Mouse (Mus musculus): ENCODE results near the gene Ncoa1.
A peak's percentile ranks its signal among the peaks of the same experiment; 100 is the strongest.

Ncoa1 gene

DNA sequence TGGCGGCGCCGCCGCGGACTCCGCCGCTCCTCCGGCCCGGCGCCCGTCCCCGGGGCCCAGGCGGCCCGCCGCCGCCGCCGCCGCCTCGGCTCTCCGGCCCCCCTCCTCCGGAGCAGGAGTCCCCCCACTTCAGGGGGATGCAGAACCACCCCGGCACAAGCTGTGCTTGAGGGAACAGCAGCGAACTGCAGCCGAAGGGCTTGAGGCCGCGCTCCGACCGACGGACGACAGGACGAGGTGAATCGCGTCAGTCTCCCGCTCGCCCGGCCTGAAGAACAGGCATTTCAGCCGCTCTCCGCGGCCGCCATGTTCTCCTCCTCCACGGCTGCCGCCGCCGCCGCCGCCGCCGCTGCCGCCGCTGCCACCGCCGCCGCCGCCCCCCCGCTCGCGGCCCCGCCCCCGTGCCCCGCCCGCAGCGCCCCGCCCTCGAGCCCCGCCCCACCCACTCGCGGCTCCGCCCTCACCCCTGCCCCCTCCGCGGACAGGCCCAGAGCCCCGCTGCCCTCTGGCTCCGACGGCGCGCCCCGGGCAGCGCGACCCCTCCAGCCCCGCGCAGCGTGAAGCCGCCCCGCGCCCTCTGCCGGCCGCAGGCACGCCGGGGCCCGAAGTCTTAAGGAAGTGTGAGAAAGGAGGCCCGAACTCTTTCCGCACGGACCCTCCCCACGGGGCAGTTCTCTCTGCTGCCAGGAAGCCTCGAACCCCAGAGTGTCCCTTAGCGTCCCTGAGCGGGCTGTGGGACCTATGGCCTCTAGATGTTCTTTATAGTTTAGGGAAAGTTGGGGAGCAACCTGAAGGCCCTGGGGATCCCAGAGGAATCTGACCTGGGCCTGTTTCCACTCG, at the start of gene Ncoa1:
TSS of gene Ncoa1 (minus strand) at position 351 of the 840 bp plus-strand sequence.
- DNase-seq = peak; percentile 73 to 88

DNA sequence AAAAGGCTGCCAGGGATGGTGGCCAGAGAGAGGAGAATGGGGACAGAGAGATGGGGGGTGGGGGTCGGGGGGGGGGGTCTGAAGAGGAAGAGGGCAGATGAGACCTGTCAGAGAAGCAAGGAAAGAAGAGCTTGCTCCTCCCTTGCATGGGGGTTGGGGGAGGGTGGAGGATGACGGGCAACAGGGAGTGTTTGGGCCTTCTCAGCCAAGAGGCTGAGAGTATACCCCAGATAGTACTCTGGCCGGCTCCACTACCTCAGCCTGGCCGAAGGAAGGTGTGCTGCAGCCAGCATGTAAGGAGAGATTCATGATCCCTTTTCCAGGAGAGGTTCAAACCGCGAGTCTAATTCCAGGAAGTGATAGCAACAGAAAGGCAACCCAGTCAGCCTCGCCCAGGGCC, 47.6 kb upstream of the Ncoa1 start:
- no peak for DNase-seq

DNA sequence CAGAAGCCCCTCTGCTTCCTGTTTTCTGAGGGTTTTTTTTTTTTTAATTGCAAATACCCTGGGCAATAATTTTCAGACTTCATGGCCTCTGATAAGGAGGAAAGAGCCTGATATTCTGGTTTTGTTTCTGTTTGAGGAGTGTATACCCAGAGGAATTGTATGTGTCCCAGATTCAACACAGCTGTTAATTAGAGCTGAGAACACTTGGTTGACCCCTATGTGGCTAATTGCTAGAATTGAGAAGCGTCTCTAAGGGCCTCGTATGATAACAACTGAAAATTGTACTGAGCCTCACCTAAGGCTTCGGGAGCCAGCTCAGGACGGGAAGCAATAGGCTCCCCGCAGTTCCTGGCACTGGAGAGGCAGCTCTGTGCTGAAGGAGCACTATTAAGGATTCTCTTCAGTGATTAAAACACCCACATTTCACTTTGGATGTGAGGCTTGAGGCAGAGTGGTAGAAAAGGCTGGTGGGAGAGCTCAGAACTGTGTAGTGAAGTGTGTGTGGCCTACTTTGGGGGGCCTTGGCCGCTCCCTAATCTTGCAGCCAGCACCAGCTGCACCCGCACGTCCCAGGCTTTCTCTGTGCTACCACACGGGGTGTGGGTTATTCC, 46.8 kb upstream of the Ncoa1 start:
- no peak for DNase-seq

DNA sequence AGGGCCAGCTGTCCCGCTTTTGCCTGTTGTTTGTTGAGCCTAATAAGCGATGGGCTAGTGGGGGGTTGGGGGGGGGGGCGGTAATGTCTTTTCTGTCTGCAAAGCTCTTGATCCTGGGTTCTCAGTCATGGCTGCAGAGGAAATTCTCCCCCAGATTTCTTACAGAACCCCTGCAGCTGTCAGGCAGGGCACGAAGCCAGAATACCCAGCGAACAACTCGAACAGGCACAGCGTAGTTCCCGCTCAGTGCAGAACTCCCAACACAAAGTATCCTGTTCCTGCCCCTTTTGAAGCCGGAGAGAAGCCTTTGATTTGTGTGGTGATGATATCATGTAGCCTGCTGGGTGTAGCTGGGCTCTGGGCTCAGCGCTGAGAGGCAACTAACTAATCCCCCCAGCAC, 46.2 kb upstream of the Ncoa1 start:
- peak; percentile 48 to 59 for DNase-seq

DNA sequence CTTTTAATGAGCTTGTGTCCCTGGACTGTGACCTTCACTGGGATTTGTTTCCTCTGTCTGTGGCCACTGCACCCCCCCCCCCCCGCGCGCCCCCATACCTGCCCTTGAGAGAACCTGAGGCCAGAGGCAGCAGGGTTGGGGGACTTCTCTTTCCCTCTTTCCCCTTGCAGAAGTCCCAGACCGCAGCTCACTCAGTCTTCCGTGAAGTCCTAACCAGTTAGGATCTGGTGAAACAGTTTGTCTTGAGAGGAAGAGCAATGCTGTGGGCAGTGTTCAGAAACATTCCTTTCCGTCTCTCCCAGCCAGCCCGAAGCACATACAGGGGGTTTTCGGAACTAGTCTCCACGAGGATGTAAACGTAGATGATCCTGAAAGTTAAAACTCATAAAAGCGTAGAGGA, 42.0 kb upstream of the Ncoa1 start:
- no peak for DNase-seq

DNA sequence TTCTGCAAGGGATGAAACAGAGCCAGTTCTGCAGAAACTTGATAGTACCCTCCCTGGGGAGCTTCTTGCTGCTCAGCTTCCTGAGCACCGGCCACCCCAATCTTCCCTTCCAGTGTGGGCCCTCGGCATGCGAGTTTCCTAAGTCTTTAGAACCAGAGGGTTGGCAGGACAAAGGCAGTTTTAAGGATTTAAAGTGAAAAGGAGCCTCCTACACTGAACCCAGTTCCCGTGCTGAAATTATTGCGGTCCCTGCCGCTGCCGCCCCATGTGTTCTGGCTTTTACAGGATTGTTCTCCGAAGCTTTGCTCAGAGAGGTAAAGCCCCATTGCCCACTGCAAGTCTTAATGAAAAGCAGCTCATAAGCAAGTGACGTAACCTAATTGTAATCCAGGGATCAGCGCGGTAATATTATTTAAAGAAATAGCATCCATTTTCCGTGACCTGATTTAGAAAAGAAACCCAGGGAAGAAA, 32.6 kb upstream of the Ncoa1 start:
- DNase-seq = no peak

DNA sequence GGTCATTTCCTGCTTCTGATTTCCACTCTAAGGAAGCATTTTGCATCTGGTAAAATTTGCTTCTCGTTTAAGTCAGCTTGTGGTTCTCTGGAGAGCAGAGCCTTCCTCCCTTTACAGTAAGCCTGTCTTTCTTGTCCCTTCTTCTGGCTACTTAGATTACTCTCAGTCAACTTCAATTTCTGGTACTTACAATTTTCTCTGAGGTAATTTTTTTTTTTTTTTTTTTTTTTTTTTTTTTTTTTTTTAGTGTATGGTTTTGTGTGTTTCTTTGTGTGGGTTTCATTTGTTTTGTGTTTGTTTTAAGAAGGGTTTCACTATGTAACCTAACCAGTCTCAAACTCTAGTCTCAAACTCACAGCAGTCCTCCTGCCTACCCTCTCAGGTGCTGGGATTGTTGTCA, 31.2 kb upstream of the Ncoa1 start:
- no peak for DNase-seq

DNA sequence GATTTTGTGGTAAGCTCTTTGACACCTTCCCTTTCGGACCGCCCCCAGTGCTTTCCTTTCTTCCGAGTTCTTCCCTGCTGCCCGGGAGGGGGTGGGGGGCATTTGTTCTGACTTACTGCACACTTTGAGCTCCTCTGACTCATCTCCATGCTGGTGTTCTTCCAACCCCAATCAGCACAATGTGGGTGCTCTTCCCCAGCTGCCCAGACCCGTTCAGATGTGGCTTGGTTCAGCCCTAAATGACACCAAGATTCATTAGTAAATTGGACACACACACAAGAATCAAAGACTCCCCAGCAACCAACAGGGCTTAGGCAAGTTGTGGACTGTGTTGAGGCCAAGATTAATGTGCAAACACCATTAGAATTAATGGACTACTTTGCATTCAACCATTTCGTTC, 30.5 kb upstream of the Ncoa1 start:
- no peak for DNase-seq

DNA sequence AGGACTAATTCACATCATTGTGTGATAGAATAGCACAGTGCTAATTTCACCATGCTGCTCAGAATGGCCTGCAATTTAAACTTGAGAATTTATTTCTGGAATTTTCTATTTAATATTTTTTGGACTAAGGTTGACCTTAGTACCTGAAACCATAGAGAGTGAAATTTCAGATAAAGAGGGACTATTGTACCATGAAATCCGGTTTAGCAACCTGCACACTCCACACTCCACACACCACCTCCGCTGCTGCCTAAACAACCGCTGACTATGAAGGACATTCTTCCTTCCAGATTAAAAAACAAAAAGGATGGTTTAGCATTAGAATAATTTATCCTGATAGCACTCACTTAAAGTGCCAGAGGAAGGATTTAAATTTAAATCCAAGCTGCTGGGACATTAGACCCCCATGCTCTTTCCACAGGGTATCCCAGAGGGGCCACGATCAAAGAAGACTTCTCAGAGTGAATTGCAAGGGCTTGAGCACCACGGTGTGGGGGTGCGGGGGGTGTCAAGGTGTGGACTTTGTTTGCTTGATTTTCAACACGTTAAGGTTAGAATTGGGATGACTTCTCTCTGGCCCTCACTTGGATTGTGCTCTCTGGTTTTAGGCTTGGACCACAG, 29.9 kb upstream of the Ncoa1 start:
- DNase-seq = no peak

DNA sequence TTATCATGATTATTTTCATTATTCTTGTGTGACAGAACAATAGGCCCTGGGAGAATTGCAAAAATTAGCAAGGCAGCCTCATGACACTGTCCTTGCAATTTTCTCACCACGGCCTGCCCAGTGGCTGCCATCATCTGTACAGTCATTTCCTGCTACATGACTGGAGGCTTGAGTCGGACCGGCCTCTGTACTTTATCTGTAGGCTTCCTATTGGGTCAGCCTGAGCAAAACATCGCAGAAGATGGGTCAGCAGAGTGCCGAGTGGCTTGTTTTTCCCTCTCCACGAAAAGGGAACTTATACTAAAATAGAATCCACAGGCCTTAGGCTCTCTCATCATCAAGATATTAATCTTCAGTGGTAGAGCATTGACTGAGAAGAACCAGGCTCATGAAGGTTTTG, 28.3 kb upstream of the Ncoa1 start:
- DNase-seq = no peak

DNA sequence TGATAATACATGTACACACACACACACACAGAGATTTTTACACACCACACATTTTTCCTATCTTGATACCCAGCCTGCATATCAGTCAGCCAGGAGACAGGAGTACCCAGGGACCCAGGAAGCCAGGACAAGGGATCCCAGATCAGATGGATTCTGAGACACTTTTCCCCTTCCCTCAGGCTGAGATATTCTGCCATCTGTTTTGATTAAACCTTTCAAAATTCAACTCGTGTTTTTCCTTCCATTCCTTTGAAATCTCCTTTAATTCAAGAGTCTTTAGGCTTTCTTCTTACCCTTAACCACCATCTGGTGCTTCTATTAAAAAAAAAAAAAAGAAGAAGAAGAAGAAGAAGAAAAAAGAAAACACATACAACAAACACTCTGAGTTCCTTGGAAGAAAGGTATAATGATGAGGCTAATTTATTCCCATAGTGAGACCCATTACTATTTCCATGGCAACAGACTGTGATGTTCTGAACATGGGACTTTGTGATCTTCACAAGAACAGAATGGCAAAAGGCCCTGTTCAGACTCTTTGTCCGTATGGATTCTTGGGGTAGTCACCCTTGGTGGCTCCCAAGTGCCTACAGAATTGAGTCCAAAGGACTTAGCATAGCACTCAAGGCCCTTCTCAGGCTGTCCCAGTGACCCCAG, 26.8 kb upstream of the Ncoa1 start:
- DNase-seq = no peak

DNA sequence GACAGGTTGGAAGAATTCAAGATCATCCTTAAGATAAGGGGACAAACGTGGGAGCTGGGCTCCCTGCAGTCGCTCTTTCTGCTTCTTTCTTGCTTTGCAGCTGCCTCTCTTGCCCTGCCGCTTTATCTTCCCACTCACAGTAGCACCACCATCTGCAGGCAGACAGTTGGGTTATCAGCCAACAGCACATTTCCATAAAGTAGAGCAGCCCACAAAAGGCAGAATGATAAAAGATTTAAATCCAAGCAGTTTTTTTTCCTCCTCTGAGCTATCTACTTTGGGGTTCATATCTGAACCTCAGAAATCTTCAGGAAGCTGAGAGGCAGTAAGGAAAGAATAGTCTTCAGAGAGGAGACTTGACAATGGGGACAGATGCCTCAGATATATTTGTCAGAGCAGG, 24.9 kb upstream of the Ncoa1 start:
- DNase-seq = no peak

DNA sequence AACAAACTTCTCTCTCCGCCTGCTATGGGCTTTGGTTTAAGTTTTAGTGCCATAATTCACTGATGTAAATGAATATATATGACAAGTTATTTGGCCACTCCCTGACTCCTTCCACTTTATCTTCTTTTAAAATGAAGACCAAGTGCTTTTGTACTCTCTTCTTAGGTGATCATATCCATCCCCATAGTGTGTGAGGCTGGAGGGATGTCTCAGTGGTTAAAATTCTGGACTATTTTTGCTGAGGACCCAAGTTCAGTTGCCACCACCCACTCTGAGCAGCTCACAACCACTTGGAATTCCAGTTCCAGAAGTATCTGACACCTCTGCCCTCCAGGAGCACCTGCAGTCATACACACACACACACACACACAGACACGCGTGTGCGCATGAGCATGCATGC, 23.5 kb upstream of the Ncoa1 start:
- no peak for DNase-seq

DNA sequence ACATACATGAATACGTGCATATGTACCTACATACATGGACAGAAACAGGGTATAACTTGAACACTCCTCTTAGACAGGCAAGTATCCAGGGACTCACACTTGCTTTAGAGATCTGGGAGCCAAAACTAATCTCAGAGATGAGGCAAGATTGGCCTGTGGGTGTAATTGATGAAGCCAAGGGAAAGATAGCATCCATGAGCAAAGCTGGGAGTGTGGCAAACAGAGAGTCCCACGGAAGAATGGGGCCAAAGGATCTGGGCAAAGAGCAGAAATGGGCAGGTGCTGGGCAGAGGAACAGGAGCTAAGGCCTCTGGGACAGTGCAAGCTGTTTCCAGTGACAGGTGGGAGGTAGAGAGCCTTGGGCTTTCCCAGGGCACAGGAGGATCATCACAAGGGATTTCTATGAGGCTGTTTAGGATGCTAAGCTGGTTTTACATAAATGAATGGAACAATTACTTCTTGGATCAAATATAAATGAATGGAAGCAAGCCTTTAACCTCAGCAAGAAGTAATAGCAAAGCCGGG, 22.7 kb upstream of the Ncoa1 start:
- DNase-seq = no peak

DNA sequence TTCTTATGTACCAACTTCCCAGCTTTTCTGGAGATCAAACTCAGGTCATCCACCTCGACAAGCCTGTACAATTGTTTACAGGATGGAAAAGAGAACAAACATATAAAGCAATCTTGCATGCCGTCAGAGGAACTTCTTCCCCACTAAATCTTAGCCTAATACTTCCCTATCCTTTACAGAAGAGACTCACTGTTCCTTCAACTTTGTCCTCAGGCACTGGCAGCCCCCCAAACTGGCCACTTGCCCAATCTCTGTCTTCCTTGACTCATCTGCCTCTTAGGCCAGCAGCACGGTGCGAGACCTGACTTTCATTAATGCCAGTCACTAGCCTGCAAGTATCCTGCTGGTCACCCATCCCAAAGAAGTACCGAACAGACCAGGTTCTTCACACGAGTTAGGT, 11.4 kb upstream of the Ncoa1 start:
- peak; percentile 91 for DNase-seq

DNA sequence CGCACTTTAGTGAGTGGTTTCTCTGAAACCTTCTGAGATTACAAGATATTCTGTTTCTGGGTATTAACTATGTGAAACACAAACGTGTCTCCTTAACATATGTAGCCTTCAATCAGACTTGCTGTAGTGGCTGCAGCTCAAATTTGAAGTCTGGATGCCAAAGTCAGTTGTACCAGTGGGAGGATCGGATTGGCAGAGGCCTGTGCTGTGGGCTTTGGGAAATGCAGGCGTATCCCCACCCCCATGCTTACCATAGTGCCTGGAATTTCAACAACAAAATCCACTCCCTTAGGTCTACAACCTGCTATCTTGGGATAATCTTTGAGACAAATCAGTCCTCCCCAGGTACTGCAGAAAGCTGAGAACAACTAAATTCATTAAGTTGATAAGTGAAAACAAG, 6.4 kb upstream of the Ncoa1 start:
- no peak for DNase-seq

DNA sequence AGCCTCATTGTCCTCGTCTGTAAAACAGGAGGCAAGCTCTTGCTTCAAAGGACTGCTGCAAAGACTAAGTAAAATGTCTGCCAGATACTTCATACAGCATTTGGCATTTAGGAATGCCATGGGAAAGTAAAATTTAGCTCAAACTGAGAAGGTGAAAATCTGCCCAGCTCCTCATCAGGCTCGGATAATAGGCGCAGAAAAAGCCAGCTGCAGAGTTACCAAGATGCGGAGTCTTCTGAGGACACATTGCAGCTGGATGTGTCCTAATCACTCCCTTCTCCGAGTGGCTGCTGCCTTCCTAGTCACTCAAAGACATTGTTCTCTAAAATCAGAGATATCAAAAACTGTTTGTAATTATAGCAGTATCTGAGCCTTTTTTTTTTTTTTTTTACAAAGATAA, 4.7 kb upstream of the Ncoa1 start:
- DNase-seq = no peak

DNA sequence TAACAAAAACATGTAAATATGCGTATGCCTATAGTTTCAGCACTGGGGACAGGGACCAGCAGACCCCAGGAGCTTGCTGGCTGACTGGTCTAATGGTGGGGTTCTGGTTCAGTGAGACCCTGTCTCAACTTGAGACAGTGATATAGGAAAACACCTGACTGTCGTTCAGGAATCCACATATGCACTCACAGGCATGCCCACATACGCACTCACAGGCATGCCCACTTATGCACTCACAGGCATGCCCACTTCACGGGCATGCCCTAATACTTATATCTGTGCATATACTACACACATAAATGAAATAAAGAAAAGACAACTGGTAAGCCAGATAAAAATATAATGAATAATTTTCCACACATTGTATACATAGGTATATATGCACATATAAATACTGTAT, 3.3 kb upstream of the Ncoa1 start:
- no peak for DNase-seq

DNA sequence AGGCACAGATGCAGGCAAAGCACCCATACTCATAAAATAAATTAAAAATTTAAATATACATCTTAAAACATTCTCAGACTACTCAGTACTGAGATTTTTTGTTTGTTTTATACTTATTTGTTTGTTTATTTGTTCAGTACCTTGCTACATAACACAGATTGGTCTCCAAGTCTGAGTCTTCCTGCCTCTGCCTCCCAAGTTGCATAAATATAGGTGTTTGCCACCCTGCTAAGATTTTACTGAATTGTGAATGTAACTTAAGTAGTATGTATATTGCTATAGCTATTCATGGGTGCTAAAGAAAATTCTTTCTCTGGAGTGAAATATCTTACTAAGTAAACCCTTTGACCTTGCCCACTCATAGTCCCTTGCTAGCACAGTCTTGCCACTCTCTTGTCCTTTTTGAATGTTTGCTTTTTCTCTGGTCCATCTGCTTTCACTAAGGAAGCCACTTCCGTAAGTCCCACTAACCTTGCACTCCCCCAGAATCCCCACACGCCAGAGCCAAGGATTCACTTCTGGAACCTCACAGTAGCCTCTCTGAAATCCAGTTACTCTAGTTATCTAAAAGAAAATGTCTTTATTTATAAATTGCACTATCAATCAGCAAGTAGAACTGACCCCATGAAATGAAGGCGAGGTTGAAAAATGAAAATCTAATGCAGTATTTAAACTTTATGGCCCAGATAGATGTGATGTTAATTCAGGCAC, 2.3 kb upstream of the Ncoa1 start:
- DNase-seq = no peak

DNA sequence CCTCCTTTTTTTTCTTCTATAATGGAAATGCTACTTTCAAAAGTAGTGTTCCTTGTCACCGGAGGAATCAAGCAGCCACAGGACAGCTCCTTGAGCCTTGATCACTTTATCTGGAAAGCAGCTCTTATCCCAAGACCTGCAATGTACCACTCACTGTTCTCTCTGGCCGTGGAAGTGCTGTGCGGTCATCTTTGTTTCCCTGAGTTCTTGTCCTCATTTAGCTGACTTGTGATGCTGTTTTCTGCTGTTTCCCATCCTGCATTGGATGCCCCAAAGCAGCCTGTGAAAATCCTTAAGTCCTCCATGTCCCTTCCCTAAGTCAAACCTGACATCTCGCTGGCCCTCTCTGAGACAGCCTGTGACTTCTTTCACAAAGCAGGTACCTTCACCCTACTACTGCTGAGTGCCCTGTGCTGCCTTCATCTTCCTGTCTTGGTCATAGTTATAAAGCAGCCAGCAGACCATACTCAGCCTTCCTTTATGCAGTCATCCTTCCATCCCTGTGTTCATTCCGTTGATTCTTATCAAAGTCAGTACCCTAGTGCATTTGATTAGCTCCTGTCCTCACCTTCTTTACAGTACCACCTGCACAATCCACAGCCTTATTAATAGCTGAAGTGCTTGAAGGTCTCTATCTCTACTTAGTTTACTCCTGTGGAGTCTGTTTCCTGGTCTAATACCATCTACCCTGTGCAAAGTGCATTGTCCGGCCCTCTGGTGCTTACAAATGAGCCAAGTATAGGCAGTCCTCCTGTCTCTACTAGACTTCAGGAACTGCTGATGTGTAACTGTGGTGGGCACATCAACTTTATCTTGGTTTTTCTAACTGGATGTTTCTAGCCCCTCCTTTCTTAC, 1.2 kb upstream of the Ncoa1 start:
- DNase-seq = no peak

DNA sequence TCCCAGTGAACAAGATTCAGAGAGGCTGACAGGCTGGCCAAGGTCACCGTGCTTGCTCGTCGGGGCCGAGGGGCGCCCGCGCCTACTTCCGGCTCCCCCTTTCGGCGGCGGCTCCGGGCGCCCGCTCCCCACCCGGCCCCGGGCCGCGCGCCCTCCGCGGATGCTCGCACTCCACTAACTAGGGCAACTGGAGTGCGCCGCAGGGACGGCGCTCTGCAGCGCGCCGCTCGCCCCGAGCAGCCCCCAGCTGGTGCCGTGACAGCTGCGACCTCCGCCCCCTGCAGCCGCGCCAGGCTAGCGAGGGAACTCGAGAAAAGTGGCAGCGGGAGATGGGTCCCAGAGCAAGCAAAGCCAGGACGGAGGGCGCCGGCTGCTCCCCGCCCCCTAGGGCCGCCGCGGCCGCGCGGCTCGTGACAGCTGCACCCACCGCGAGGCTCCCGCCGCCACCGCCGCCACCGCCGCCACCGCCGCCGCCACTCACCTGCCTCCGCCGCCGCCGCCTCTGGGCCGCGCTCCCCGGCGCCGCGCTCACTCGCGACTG, 621 bp downstream of the Ncoa1 start:
- peak; percentile 45 to 64 for DNase-seq

Measured in kidney, postnatal 25 days (tissue).